Mouse (Mus musculus): ENCODE measurements around the gene Adap2.
"Not testable (repeated sequence)": the region's sequence is repeated elsewhere in the genome, so short reads cannot be mapped to it uniquely, and the experiment has no call there.

The Adap2 gene

DNA sequence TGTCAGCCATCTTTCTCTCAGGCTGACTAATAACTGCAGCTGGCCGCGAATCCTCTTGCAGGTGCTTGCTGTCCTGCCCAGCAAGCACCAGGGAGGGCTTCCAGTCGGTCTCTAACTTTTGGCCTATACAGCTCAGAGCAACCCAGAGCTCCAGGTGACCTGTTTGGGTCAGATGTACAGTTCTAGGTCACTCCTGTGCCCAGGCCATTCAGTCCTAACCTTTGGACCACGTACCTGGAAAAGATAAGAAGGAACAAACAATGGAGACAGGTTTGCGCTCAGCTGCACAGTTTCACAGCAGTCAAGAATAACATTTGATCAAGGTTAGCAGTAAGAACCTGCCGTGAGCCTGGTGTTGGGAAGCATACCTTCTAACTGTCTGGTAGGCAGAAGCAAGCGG lies 5.1 kb downstream of the Adap2 start:
- no peak for DNase-seq (ENCODE audit: low spot score)

- DNase-seq (ENCODE audit: low spot score), result no peak
Measured at GRCm38 (mm10) chr11:80161041-80161440, 7.1 kb downstream of the Adap2 start.

DNA sequence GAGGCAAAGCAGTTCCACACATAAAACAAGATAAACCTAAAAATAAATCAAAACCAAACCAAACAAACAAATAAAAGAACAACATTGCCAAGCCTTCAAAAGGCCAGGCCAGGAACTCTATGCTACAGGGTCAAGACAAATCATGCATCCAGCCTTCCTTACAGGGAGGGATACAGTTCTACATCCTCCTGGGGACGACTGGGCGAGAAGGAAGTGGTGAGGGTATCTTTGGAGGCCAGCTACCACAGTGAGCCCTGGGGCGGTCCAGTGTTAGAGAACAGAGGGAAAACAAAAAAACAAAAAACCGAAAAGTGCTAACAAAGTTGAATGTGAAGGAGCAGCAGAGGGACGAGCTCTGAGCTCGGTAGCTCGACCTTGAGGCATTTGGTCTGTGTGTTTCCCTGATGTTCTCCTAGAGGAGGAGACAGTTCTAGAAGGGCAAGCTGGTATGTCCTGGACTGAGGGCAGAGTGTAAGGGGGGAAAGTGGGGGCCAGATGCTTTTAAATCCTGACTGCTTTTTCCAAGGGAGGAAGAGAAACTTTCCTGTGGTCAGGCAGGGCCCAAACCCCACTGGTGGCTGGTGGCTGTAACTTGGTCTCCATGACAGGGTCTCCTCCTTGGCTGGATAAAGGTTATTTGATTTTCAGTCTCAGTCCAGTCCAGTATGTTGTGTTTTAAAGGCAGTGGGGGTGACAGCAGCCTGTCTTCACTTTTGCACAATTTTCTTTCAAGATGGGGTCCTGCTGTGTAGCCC lies 9.6 kb downstream of the Adap2 start:
- DNase-seq (ENCODE audit: low spot score), result no peak

GRCm38 (mm10) chr11:80164224-80164623 lies 10.3 kb downstream of the Adap2 start:
- DNase-seq (ENCODE audit: low spot score), result no peak

GRCm38 (mm10) chr11:80168121-80168520 lies 14.2 kb downstream of the Adap2 start:
- no peak for DNase-seq (ENCODE audit: low spot score)

DNA sequence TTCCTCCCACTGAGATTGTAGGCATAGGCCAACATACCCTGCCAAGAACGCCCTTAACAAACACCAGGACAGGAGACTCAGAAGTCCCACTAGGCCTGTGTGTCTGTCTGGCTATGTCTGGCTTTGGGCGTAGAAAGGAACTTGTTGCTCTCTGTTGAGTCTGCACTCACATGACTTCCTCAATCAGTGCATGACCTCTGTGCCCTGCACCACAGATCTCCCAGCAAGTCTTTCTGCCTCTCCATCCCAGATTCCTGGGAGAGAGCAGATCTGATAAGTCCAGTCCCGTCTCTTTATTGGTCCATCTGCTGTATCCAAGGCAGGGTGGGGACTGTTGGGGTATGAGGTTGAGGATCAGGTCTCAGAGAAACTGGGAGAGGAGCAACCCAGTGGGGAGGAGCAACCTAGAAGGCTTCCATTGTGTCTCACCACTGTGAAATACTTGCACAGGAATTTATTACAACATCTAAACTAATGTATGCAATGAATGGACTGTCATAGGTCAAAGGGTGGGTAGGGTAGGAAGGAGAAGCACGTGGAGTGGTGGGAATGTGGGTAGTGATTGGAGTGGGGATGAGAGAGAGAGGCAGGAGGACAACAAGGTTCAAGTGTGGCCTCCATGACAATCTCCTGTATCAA lies 14.8 kb downstream of the Adap2 start:
- DNase-seq (ENCODE audit: low spot score), result no peak

GRCm38 (mm10) chr11:80169629-80170028 lies 15.7 kb downstream of the Adap2 start:
- DNase-seq (ENCODE audit: low spot score), result no peak

- no peak for DNase-seq (ENCODE audit: low spot score)
Measured at GRCm38 (mm10) chr11:80170351-80170750, 16.4 kb downstream of the Adap2 start.

GRCm38 (mm10) chr11:80171884-80172283 lies 18.0 kb downstream of the Adap2 start:
- no peak for DNase-seq (ENCODE audit: low spot score)

- DNase-seq (ENCODE audit: low spot score), result no peak
Measured at GRCm38 (mm10) chr11:80173963-80174670, 20.2 kb downstream of the Adap2 start.

GRCm38 (mm10) chr11:80176911-80177895 lies 23.3 kb downstream of the Adap2 start:
- no peak for DNase-seq (ENCODE audit: low spot score)

GRCm38 (mm10) chr11:80178316-80178715 lies 24.4 kb downstream of the Adap2 start:
- DNase-seq (ENCODE audit: low spot score), result no peak

- no peak for DNase-seq (ENCODE audit: low spot score)
Measured at GRCm38 (mm10) chr11:80181021-80181749, 27.3 kb downstream of the Adap2 start.

DNA sequence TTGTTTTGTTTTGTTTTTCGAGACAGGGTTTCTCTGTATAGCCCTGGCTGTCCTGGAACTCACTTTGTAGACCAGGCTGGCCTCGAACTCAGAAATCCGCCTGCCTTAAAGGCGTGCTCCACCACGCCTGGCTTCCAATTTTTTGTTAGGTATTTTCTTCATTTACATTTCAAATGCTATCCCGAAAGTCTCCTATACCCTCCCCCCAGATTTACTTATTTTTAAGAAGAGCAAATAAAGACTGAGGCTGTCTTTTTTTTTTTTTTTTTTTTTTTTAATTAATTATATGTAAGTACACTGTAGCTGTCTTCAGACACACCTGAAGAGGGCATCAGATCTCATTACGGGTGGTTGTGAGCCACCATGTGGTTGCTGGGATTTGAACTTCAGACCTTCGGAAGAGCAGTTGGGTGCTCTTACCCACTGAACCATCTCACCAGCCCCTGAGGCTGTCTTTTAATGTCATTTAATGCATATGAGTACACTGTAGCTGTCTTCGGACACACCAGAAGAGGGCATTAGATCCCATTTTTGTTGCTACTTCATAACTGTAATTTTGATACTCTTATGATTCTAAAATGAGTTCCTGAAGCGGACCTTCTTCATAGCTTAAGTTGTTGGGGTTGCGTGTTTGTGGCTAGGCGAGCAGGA lies 29.3 kb downstream of the Adap2 start:
- not testable (repeated sequence) for DNase-seq (ENCODE audit: low spot score)

GRCm38 (mm10) chr11:80183705-80184255 lies 29.9 kb downstream of the Adap2 start, which contains the start of gene Rnf135:
Gene Rnf135 (plus strand): TSS chr11:80183851.
- DNase-seq (ENCODE audit: low spot score), result no peak

GRCm38 (mm10) chr11:80184531-80185071 lies 30.7 kb downstream of the Adap2 start:
- DNase-seq (ENCODE audit: low spot score), result no peak

- not testable (repeated sequence) for DNase-seq (ENCODE audit: low spot score)
Measured at GRCm38 (mm10) chr11:80185441-80185976, 31.6 kb downstream of the Adap2 start.

DNA sequence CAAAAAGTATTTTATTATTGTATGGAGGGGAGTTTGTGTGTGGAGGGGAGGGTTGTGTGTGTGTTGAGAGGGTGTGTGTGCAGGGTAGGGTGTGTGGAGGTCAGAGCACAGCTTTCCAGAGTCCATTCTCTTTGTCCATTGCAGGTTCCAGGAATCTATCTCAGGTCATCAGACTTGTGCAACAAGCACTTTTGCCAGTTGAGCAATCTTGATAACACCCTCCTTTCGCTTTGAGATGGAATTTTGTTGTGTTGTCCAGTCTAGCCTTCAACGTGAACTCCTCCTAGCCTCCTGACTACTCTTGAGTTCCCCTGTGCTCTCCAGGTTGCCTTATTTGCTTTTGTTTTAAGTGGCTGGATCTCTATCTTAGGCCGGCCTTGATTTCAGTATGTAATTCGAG lies 36.4 kb downstream of the Adap2 start:
- DNase-seq (ENCODE audit: low spot score), result no peak

- DNase-seq (ENCODE audit: low spot score), result no peak
Measured at GRCm38 (mm10) chr11:80193827-80194226, 39.9 kb downstream of the Adap2 start.

DNA sequence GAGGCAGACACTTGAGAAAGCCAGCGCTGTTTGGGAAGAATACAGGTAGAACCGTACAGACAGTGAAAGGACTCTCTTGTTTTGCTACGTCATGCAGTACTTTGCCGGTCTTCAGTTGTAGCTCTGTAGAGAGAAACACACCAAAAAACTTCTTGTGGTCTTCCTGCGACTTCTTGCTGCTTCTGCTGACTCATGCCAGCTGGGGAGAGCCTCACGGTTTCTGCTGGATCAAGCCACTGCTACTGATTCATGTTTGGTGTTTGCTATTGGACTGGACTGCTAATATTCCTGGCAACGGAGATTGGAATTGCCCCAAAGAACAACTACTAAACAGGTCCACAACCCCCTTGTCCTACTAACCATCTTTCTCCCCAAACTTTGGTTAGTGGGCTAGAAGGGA lies 42.4 kb downstream of the Adap2 start:
- DNase-seq (ENCODE audit: low spot score), result no peak
